Mouse (Mus musculus): ENCODE measurements around the gene Gm21860. TPM values are rescaled to one million over a fixed set of nuclear protein-coding genes. Genes with fewer than 3 reads are reported as not detected.
"Not testable (repeated sequence)": the region's sequence is repeated elsewhere in the genome, so short reads cannot be mapped to it uniquely, and the experiment has no call there.

The Gm21860 gene
- polyA plus RNA-seq, 1 experiment from 2014 or later, result not detected

DNA sequence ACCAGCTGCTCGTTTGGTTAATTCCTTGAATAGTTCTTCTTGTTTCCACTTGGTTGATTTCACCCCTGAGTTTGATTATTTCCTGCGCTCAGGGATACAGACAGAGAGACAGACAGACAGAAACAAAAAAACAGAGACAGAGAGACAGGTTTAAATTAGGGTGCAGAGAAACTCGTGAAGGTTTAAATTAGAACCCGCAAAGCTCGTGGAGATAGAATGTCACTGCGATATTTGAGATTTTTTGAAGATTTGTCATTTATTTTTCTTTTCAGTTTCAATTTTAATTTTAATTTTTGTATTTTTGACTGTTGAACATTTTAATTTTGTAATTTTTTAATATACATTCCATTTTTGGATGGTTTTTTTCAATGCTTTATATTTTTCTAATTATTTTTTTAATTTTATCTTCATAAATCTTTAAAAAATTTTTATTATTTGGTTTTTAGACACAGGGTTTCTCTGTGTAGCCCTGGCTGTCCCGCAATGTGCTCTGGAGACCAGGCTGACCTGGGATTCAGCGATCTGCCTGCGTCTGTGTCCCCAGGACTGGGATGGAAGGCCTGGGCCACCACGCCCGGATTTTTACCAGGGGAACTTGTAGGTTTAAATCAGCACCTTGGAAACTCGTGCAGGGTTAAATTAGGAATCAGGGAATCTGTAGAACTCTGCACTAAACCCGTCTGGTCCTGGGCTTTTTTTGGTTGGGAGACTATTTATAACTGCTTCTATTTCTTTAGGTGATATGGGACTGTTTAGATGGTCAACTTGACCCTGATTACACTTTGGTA, 27.3 kb downstream of the Gm21860 start:
- H3K27me3 ChIP-seq (ENCODE audit: control insufficient read depth, insufficient read depth, low read length); H3K9ac ChIP-seq (ENCODE audit: low read depth, low read length); H3K4me2 ChIP-seq; H3K4me1 ChIP-seq (ENCODE audit: control insufficient read depth, insufficient read depth, low read length); ATAC-seq (replicated peaks; ENCODE audit: insufficient number of reproducible peaks, low FRiP score, low TSS enrichment); H3K27ac ChIP-seq (ENCODE audit: low read depth, low read length); H3K36me3 ChIP-seq (ENCODE audit: control insufficient read depth, insufficient read depth, low read length); H3K9me3 ChIP-seq (replicated peaks; ENCODE audit: control insufficient read depth, low read length); H3K4me3 ChIP-seq (ENCODE audit: low read depth, low read length): not testable (repeated sequence)
- 74% methylated on average over 13 of the region's 13 CpGs for WGBS (ENCODE audit: insufficient replicate concordance)

DNA sequence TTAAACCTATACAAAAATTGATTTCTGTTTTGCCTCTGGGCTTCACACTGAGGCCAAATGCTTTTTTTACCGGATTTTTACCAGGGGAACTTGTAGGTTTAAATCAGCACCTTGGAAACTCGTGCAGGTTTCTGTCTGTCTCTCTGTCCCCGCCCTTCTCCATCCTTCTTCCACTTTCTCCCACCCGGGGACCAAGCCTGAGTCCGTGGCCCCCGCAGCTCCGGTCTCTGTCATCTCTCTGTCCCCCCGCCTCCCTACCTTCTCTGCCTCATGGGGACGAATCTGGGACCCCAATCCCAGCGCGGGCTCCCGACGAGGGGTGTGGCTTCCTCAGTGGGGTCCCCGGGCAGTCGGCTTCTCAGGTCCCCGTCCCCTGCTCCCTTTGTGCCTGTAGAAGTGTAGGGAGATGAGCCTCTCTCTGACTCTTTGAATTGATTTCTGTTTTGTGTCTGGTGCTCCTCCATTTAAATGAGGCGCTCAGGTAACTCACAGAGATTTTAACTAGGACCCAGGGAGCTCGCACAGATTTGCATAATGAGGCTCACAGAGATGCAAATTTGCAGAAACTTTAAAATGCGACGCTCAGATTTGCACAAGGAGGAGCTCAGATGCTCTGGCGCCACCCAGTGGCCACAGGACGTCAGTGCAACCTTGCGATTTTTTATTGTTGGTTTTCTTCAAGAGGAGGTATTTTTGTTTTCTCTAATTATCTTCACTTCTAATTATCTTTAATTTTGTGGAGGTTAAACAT, 28.7 kb downstream of the Gm21860 start:
- not testable (repeated sequence) for H3K4me1 ChIP-seq (ENCODE audit: control insufficient read depth, insufficient read depth, low read length); H3K4me2 ChIP-seq; H3K9me3 ChIP-seq (replicated peaks; ENCODE audit: control insufficient read depth, low read length); ATAC-seq (replicated peaks; ENCODE audit: insufficient number of reproducible peaks, low FRiP score, low TSS enrichment); H3K4me3 ChIP-seq (ENCODE audit: low read depth, low read length); H3K27me3 ChIP-seq (ENCODE audit: control insufficient read depth, insufficient read depth, low read length); H3K27ac ChIP-seq (ENCODE audit: low read depth, low read length); H3K9ac ChIP-seq (ENCODE audit: low read depth, low read length); H3K36me3 ChIP-seq (ENCODE audit: control insufficient read depth, insufficient read depth, low read length)
- WGBS (ENCODE audit: insufficient replicate concordance), result 66% methylated on average over 19 of the region's 23 CpGs

DNA sequence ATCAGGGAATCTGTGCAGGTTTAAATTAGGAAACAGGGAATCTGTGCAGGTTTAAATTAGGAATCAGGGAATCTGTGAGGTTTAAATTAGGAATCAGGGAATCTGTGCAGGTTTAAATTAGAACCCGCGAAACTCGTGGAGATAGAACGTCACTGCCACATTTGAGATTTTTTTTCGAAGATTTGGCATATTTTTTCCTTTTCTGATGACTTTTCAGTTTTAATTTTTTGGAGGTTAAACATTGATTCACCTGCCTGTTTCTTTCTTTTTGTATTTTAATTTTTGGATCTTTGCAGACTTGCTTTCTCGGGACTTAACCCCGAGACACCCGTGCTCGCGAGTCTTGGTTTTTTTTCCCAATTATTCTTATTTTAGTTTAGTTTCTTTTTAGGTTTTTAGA, 29.5 kb downstream of the Gm21860 start:
- not testable (repeated sequence) for H3K27me3 ChIP-seq (ENCODE audit: control insufficient read depth, insufficient read depth, low read length); H3K9ac ChIP-seq (ENCODE audit: low read depth, low read length); H3K27ac ChIP-seq (ENCODE audit: low read depth, low read length); H3K4me3 ChIP-seq (ENCODE audit: low read depth, low read length); H3K9me3 ChIP-seq (replicated peaks; ENCODE audit: control insufficient read depth, low read length); H3K36me3 ChIP-seq (ENCODE audit: control insufficient read depth, insufficient read depth, low read length); H3K4me2 ChIP-seq; ATAC-seq (replicated peaks; ENCODE audit: insufficient number of reproducible peaks, low FRiP score, low TSS enrichment); H3K4me1 ChIP-seq (ENCODE audit: control insufficient read depth, insufficient read depth, low read length)
- WGBS (ENCODE audit: insufficient replicate concordance), result 88% methylated on average over 10 of the region's 10 CpGs

DNA sequence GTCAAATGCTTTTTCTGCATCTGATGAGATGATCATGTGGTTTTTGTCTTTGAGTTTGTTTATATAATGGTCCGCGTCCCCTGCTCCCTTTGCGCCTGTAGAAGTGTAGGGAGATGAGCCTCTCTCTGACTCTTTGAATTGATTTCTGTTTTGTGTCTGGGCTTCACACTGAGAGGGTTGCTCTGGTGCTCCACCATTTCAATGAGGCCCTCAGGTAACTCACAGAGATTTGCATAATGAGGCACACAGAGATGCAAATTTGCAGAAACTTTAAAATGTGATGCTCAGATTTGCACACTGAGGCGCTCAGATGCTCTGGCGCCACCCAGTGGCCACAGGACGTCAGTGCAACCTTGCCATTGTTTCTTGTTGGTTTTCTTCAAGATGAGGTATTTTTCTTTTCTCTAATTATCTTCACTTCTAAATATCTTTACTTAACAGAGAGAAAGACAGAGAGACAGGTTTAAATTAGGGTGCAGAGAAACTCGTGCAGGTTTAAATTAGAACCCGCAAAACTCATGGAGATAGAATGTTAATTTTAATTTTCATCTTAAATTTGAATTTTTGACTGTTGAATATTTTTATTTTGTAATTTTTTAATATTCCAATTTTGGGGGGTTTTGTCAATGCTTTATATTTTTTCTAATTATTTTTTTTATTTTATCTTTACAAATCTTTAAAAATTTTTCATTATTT, 30.5 kb downstream of the Gm21860 start:
- H3K4me2 ChIP-seq; H3K4me1 ChIP-seq (ENCODE audit: control insufficient read depth, insufficient read depth, low read length); H3K27me3 ChIP-seq (ENCODE audit: control insufficient read depth, insufficient read depth, low read length); H3K27ac ChIP-seq (ENCODE audit: low read depth, low read length); H3K9me3 ChIP-seq (replicated peaks; ENCODE audit: control insufficient read depth, low read length); H3K4me3 ChIP-seq (ENCODE audit: low read depth, low read length); H3K9ac ChIP-seq (ENCODE audit: low read depth, low read length); H3K36me3 ChIP-seq (ENCODE audit: control insufficient read depth, insufficient read depth, low read length): not testable (repeated sequence)
- 56% methylated on average over 8 of the region's 8 CpGs for WGBS (ENCODE audit: insufficient replicate concordance)
- peak; percentile 72 for ATAC-seq (replicated peaks; ENCODE audit: insufficient number of reproducible peaks, low FRiP score, low TSS enrichment)

DNA sequence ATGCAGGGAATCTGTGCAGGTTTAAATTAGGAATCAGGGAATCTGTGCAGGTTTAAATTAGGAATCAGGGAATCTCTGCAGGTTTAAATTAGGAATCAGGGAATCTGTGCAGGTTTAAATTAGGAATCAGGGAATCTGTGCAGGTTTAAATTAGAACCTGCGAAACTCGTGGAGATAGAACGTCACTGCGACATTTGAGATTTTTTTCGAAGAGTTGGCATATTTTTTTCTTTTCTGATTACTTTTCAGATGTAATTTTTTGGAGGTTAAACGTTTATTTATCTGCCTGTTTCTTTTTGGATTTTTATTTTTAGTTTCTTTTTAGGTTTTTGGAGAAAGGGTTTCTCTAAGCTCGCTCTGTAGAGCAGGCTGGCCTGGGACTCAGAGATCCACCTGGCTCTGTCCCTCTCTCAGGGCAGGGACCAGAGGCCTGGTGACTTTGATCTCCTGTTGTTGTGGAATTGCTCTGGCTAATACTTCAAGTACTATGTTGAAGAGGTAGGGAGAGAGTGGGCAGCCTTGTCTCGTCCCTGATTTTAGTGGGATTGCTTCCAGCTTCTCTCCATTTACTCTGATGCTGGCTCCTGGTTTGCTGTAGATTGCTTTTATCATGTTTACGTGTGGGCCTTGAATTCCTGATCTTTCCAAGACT, 31.2 kb downstream of the Gm21860 start:
- not testable (repeated sequence) for H3K27ac ChIP-seq (ENCODE audit: low read depth, low read length); H3K9me3 ChIP-seq (replicated peaks; ENCODE audit: control insufficient read depth, low read length); H3K4me1 ChIP-seq (ENCODE audit: control insufficient read depth, insufficient read depth, low read length); H3K4me3 ChIP-seq (ENCODE audit: low read depth, low read length); H3K27me3 ChIP-seq (ENCODE audit: control insufficient read depth, insufficient read depth, low read length); H3K36me3 ChIP-seq (ENCODE audit: control insufficient read depth, insufficient read depth, low read length); H3K4me2 ChIP-seq; H3K9ac ChIP-seq (ENCODE audit: low read depth, low read length)
- WGBS (ENCODE audit: insufficient replicate concordance), result 69% methylated on average over 8 of the region's 9 CpGs
- peak; percentile 80 for ATAC-seq (replicated peaks; ENCODE audit: insufficient number of reproducible peaks, low FRiP score, low TSS enrichment)

DNA sequence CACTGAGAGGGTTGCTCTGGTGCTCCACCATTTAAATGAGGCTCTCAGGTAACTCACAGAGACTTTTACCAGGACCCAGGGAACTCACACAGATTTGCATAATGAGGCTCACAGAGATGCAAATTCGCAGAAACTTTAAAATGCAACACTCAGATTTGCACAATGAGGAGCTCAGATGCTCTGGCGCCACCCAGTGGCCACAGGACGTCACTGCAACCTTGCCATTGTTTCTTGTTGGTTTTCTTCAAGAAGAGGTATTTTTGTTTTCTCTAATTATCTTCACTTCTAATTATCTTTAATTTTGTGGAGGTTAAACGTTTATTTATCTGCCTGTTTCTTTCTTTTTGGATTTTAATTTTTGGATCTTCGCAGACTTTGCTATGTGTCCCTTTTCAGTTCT, 34.1 kb downstream of the Gm21860 start:
- not testable (repeated sequence) for H3K27ac ChIP-seq (ENCODE audit: low read depth, low read length); H3K4me3 ChIP-seq (ENCODE audit: low read depth, low read length); H3K36me3 ChIP-seq (ENCODE audit: control insufficient read depth, insufficient read depth, low read length); H3K9ac ChIP-seq (ENCODE audit: low read depth, low read length); ATAC-seq (replicated peaks; ENCODE audit: insufficient number of reproducible peaks, low FRiP score, low TSS enrichment); H3K27me3 ChIP-seq (ENCODE audit: control insufficient read depth, insufficient read depth, low read length); H3K4me2 ChIP-seq; H3K4me1 ChIP-seq (ENCODE audit: control insufficient read depth, insufficient read depth, low read length); H3K9me3 ChIP-seq (replicated peaks; ENCODE audit: control insufficient read depth, low read length)
- WGBS (ENCODE audit: insufficient replicate concordance), result 47% methylated on average over 4 of the region's 5 CpGs

DNA sequence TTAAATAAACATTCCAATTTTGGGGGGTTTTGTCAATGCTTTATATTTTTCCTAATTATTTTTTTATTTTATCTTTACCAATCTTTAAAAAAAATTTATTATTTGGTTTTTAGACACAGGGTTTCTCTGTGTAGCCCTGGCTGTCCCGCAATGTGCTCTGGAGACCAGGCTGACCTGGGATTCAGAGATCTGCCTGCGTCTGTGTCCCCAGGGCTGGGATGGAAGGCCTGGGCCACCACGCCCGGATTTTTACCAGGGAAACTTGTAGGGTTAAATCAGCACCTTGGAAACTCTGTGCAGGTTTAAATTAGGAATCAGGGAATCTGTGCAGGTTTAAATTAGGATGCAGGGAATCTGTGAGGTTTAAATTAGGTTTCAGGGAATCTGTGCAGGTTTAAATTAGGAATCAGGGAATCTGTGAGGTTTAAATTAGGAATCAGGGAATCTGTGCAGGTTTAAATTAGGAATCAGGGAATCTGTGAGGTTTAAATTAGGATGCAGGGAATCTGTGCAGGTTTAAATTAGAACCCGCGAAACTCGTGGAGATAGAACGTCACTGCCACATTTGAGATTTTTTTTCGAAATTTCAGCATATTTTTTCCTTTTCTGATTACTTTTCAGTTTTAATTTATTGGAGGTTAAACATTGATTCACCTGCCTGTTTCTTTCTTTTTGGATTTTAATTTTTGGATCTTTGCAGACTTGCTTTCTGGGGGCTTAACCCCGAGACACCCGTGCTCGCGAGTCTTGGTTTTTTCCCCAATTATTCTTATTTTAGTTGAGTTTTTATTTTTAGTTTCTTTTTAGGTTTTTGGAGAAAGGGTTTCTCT, 35.0 kb downstream of the Gm21860 start:
- ATAC-seq (replicated peaks; ENCODE audit: insufficient number of reproducible peaks, low FRiP score, low TSS enrichment), result 0 out of 2 replicates have a peak, but pooled peaks have one; percentile 26
- not testable (repeated sequence) for H3K27ac ChIP-seq (ENCODE audit: low read depth, low read length); H3K4me3 ChIP-seq (ENCODE audit: low read depth, low read length); H3K4me1 ChIP-seq (ENCODE audit: control insufficient read depth, insufficient read depth, low read length); H3K9me3 ChIP-seq (replicated peaks; ENCODE audit: control insufficient read depth, low read length); H3K36me3 ChIP-seq (ENCODE audit: control insufficient read depth, insufficient read depth, low read length); H3K9ac ChIP-seq (ENCODE audit: low read depth, low read length); H3K27me3 ChIP-seq (ENCODE audit: control insufficient read depth, insufficient read depth, low read length); H3K4me2 ChIP-seq
- 76% methylated on average over 13 of the region's 13 CpGs for WGBS (ENCODE audit: insufficient replicate concordance)
